Mouse (Mus musculus) lung, embryonic 16.5 days (tissue): Measurements from ENCODE around the gene Nat10. TPM values are rescaled to one million over a fixed set of nuclear protein-coding genes. Genes with fewer than 3 reads are reported as not detected.

Source experiments
- ATAC-seq: fragments of 200-750 bp; cut with Nextera tagmentation; 2 replicates; pipeline ENCODE4 v1.8.0; 2017; ENCODE audit warnings: low read depth, mild to moderate bottlenecking, moderate library complexity
- H3K27ac ChIP-seq: fragments of 300-500 bp; sonication (generic); 2 replicates; pipeline ENCODE4 v1.5.1; 2014; ENCODE audit warnings: mild to moderate bottlenecking, control low read depth, low read length
- H3K27me3 ChIP-seq: fragments of 300-500 bp; sonication (generic); 2 replicates; pipeline ENCODE4 v1.6.1; 2014; ENCODE audit warnings: low read depth, low read length, mixed read lengths; ENCODE audit not compliant: control insufficient read depth, insufficient read depth
- H3K36me3 ChIP-seq: fragments of 300-500 bp; sonication (generic); 2 replicates; pipeline ENCODE4 v1.6.1; 2014; ENCODE audit warnings: low read length; ENCODE audit not compliant: control insufficient read depth, insufficient read depth
- H3K4me1 ChIP-seq: fragments of 300-500 bp; sonication (generic); replicated peaks from 2 replicates; pipeline ENCODE4 v1.6.1; 2014; ENCODE audit warnings: low read length, mixed read lengths; ENCODE audit not compliant: control insufficient read depth, insufficient read depth
- H3K4me2 ChIP-seq: fragments of 300-500 bp; sonication (generic); 2 replicates; pipeline ENCODE4 v1.6.1; 2014; ENCODE audit warnings: low read depth, low read length, control low read depth
- H3K4me3 ChIP-seq: fragments of 300-500 bp; sonication (generic); 2 replicates; pipeline ENCODE4 v1.5.1; 2014; ENCODE audit warnings: mild to moderate bottlenecking, low read length, control low read depth
- H3K9ac ChIP-seq: fragments of 300-500 bp; sonication (generic); 2 replicates; pipeline ENCODE4 v1.6.1; 2014; ENCODE audit warnings: low read length, control low read depth
- H3K9me3 ChIP-seq: fragments of 300-500 bp; sonication (generic); 2 replicates; pipeline ENCODE4 v1.6.1; 2016; ENCODE audit warnings: low read length; ENCODE audit not compliant: control insufficient read depth
- WGBS: fragments of 180-500 bp; shearing (Covaris S2); extraction: QIAGEN DNeasy Blood & Tissue Kit; methylation state at CpG from one replicate; pipeline ENCODE4 v1.1.7; 2014; 5-methylcytosine and 5-hydroxymethylcytosine counted together
- polyA plus RNA-seq: library from polyadenylated mRNA; unstranded; fragments of >200 nt; fragmentation: Nextera tagmentation; extraction: Ambion mirVana; gene quantifications from 2 replicates; pipeline ENCODE4 v1.2.1, GENCODE M21; 2015

The Nat10 gene
- polyA plus RNA-seq, 1 experiment from 2014 or later = 23.8 TPM

GRCm38 (mm10) chr2:103681149-103681548 is 79.9 kb downstream of the Nat10 start:
- Histone ChIP-seq H3K4me3 (no peak overlapping the region), H3K27me3 (no peaks in the 10 kb centered on the region), H3K4me2 (no peak overlapping the region), H3K9me3 (no peaks in the 10 kb centered on the region), H3K4me1 (peaks cover 5% of the 10 kb centered on the region; the same call in 1 of the 2 replicates), H3K36me3 (no peaks in the 10 kb centered on the region), H3K27ac (no peak overlapping the region), H3K9ac (no peak overlapping the region)
- WGBS = 88% methylated on average over 5 of the region's 5 CpGs
- ATAC-seq = no peak

DNA sequence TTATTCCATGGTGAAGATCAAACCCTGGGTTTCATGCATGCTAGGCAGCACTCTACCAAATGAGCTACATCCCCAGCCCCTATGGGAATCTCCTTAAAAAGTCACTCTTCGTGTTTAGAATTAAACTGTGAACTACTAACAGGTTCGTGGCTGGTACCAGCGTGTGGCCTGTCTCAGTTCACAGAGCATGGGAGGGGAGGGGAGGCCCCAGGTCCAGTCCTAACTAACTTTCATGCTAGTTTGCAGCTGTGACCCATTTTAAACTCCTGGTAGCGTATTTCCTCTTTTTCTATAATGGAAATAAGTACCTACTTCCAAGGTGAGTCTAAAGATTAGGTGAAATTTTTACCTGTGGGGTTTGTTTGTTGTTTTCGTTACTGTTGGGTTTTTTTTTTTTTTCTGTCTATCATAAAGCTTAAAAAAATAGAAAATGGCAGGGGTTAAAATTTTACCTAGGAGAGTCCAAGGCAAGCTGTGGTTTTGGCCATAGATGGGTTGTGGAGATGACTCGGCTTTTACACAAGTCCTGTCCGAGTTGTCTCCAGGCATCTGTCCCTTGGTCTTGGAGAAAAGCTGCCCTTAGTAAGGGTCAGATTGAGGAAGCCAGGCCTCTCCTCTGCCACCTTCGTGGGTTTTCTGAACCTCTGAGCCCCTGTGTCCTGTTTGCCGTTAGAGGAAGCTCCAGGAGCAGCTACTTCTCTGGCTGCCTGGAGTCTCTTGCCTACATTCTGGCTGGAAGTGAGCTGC is 80.5 kb downstream of the Nat10 start:
- H3K4me2 ChIP-seq = no peak overlapping the region
- H3K9me3 ChIP-seq = no peaks in the 10 kb centered on the region
- no peaks in the 10 kb centered on the region for H3K27me3 ChIP-seq
- no peak overlapping the region for H3K27ac ChIP-seq
- WGBS = 75% methylated on average over 9 of the region's 9 CpGs
- no peak for ATAC-seq
- peaks cover 3% of the 10 kb centered on the region; the same call in 1 of the 2 replicates for H3K4me1 ChIP-seq
- no peak overlapping the region for H3K9ac ChIP-seq
- no peak overlapping the region for H3K4me3 ChIP-seq
- no peaks in the 10 kb centered on the region for H3K36me3 ChIP-seq

DNA sequence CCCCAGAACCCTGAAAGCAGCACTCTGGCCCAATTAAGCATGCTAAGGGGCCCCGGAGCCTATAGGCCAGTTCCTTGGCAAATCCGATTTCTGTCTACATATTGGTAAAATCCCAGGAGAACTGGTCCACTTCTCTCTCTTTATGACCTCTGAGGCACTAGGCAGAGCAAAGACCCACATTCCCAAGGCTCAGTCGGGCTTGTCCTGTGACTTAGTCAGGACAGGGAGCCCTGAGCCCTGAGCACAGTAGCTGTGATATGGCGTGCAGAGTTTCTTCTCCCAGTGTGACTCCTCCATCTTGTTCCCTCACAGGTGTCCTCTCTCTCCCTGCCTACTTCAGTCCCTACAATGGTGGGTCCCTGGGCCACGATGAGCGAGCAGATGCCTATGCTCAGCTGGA is 82.6 kb downstream of the Nat10 start:
- no peaks in the 10 kb centered on the region for H3K4me1 ChIP-seq
- no peak overlapping the region for H3K27ac ChIP-seq
- H3K4me2 ChIP-seq = no peak overlapping the region
- H3K9me3 ChIP-seq = no peaks in the 10 kb centered on the region
- H3K27me3 ChIP-seq = no peaks in the 10 kb centered on the region
- ATAC-seq = no peak
- no peaks in the 10 kb centered on the region for H3K36me3 ChIP-seq
- no peak overlapping the region for H3K9ac ChIP-seq
- no peak overlapping the region for H3K4me3 ChIP-seq
- 88% methylated on average over 6 of the region's 6 CpGs for WGBS

- no peaks in the 10 kb centered on the region for H3K4me1 ChIP-seq
- no peaks in the 10 kb centered on the region for H3K9me3 ChIP-seq
- no peak overlapping the region for H3K4me3 ChIP-seq
- no peak overlapping the region for H3K27ac ChIP-seq
- no peak overlapping the region for H3K9ac ChIP-seq
- H3K4me2 ChIP-seq = no peak overlapping the region
- WGBS = 62% methylated on average over 7 of the region's 7 CpGs
- ATAC-seq = peak; percentile 73
- H3K36me3 ChIP-seq = no peaks in the 10 kb centered on the region
- no peaks in the 10 kb centered on the region for H3K27me3 ChIP-seq
Measured at GRCm38 (mm10) chr2:103677614-103678369, 83.3 kb downstream of the Nat10 start.

DNA sequence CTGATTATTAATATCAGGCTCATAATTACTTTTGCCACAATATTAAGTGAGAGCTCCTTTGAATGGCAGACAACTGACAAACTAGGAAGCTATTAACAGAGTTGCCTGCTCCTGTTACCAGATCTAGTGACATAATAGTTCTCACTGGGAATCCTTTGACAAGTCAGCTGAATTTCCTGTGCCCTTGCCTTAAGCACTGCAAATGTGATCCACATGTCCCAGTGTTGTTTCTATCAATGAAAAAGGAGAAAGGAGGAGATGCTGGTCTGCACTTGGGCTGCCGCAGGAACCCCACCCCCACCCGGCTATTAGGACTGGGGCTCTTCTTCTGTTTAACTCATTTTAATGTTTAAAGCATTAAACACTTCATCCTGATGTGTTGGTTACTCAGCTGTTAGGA is 84.3 kb downstream of the Nat10 start:
- H3K27ac ChIP-seq = no peak overlapping the region
- H3K4me2 ChIP-seq = no peak overlapping the region
- H3K4me3 ChIP-seq = no peak overlapping the region
- H3K36me3 ChIP-seq = no peaks in the 10 kb centered on the region
- H3K27me3 ChIP-seq = no peaks in the 10 kb centered on the region
- H3K9ac ChIP-seq = no peak overlapping the region
- WGBS = 45% methylated on average over 2 of the region's 2 CpGs
- no peak for ATAC-seq
- no peaks in the 10 kb centered on the region for H3K9me3 ChIP-seq
- H3K4me1 ChIP-seq = no peaks in the 10 kb centered on the region

GRCm38 (mm10) chr2:103675391-103675790 is 85.7 kb downstream of the Nat10 start:
- Histone ChIP-seq H3K4me1 (no peaks in the 10 kb centered on the region), H3K27ac (no peak overlapping the region), H3K9ac (no peak overlapping the region), H3K9me3 (no peaks in the 10 kb centered on the region), H3K36me3 (no peaks in the 10 kb centered on the region), H3K27me3 (no peaks in the 10 kb centered on the region), H3K4me2 (no peak overlapping the region), H3K4me3 (no peak overlapping the region)
- 86% methylated on average over 5 of the region's 5 CpGs for WGBS
- ATAC-seq = no peak

GRCm38 (mm10) chr2:103673609-103674008 is 87.5 kb downstream of the Nat10 start:
- 71% methylated on average over 4 of the region's 4 CpGs for WGBS
- H3K4me1 ChIP-seq = no peaks in the 10 kb centered on the region; the same call in 1 of the 2 replicates

DNA sequence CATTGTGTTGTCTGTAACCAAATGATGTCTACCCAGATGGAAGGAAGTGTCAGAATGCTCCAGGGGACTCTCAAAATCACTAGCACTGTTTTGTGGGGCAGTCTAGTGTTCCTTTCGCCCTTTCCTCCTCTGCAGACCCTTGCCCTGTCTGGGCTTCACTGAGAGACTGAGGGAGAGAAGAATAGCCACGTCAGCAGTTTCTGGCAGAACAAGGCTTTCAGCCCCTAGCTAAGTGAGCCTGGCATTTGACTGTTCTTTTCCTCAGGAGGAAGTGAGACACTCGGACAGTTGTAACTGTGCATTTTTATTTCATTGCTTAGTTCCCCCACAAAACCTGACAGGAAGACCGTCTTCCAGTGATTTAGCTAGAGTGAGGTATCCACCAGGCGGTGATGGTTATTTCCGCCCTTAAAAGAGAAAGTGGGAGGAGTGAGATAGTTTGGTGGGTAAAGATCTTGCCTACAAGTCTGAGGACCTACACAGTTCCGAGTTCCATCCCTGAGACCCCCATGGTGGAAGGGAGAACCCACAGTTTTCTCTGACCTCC is 88.4 kb downstream of the Nat10 start:
- Histone ChIP-seq H3K9ac (no peak overlapping the region), H3K27ac (no peak overlapping the region), H3K27me3 (no peaks in the 10 kb centered on the region), H3K4me3 (no peak overlapping the region), H3K36me3 (no peaks in the 10 kb centered on the region), H3K9me3 (no peaks in the 10 kb centered on the region), H3K4me2 (no peak overlapping the region), H3K4me1 (peaks cover 6% of the 10 kb centered on the region; the same call in 1 of the 2 replicates)
- 76% methylated on average over 7 of the region's 7 CpGs for WGBS
- ATAC-seq = no peak

More at GRCm38 (mm10) chr2:103673609-103674008, 87.5 kb downstream of the Nat10 start:
- no peaks in the 10 kb centered on the region for H3K36me3 ChIP-seq
- H3K27ac ChIP-seq = no peak overlapping the region
- H3K9ac ChIP-seq = no peak overlapping the region
- no peaks in the 10 kb centered on the region for H3K9me3 ChIP-seq
- H3K4me2 ChIP-seq = no peak overlapping the region
- no peak overlapping the region for H3K4me3 ChIP-seq
- no peaks in the 10 kb centered on the region for H3K27me3 ChIP-seq
- ATAC-seq = no peak
